Mouse (Mus musculus) neural tube, embryonic 15.5 days (tissue): ENCODE results near the gene Gm266. TPM values are rescaled to one million over a fixed set of nuclear protein-coding genes. Genes with fewer than 3 reads are reported as not detected.

Experiments used
- ATAC-seq: fragments of 200-750 bp; cut with Nextera tagmentation; 2 replicates; pipeline ENCODE4 v1.8.0; 2017; ENCODE audit warnings: mild to moderate bottlenecking, moderate TSS enrichment, moderate library complexity; ENCODE audit not compliant: low FRiP score
- H3K27ac ChIP-seq: fragments of 300-500 bp; sonication (generic); replicated peaks from 2 replicates; pipeline ENCODE4 v1.5.1; 2015; ENCODE audit warnings: mild to moderate bottlenecking, inconsistent platforms
- H3K27me3 ChIP-seq: fragments of 300-500 bp; sonication (generic); replicated peaks from 2 replicates; pipeline ENCODE4 v1.6.1; 2015; ENCODE audit warnings: inconsistent platforms
- H3K36me3 ChIP-seq: fragments of 300-500 bp; sonication (generic); 2 replicates; pipeline ENCODE4 v1.6.1; 2015; ENCODE audit warnings: inconsistent platforms
- H3K4me1 ChIP-seq: fragments of 300-500 bp; sonication (generic); 2 replicates; pipeline ENCODE4 v1.6.1; 2015; ENCODE audit warnings: inconsistent platforms
- H3K4me2 ChIP-seq: fragments of 300-500 bp; sonication (generic); 2 replicates; pipeline ENCODE4 v1.6.1; 2015; ENCODE audit warnings: inconsistent platforms, mild to moderate bottlenecking, moderate library complexity
- H3K4me3 ChIP-seq: fragments of 300-500 bp; sonication (generic); replicated peaks from 2 replicates; pipeline ENCODE4 v1.5.1; 2015; ENCODE audit warnings: mild to moderate bottlenecking, inconsistent platforms
- H3K9ac ChIP-seq: fragments of 300-500 bp; sonication (generic); replicated peaks from 2 replicates; pipeline ENCODE4 v1.6.1; 2015; ENCODE audit warnings: mild to moderate bottlenecking, inconsistent platforms
- H3K9me3 ChIP-seq: fragments of 300-500 bp; sonication (generic); replicated peaks from 2 replicates; pipeline ENCODE4 v1.6.1; 2016; ENCODE audit warnings: inconsistent platforms
- WGBS: fragments of 180-500 bp; shearing (Covaris S2); methylation state at CpG from one replicate; pipeline ENCODE4 v1.1.7; 2015; ENCODE audit warnings: mixed read lengths; 5-methylcytosine and 5-hydroxymethylcytosine counted together
- polyA plus RNA-seq: library from polyadenylated mRNA; unstranded; fragments of >200 nt; fragmentation: Nextera tagmentation; extraction: Ambion mirVana; gene quantifications from 2 replicates; pipeline ENCODE4 v1.2.1, GENCODE M21; 2015

Gene Gm266
- polyA plus RNA-seq, 1 experiment from 2014 or later: 2.9 TPM

DNA sequence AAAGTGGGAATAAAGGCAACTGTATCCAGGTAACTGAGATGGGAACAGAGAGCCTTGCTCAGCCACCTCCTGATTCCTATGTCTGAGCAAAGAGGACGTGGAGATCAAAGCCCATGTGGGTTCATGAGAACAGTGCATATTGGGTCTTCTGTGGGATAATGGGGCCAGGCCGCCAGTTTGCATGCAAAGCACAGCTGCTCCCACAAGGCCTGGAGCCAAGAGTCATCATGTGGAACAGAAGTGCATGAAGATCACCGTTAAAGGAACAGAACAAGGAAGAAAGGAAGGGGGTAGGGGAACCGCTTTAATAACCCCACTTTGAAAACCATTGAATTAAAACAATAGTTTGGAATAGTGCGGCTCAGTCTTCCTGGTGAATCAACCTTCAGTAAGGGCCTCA, 12.7 kb downstream of the Gm266 start:
- Histone ChIP-seq H3K27ac (no peak overlapping the region), H3K4me1 (peaks cover 20% of the 10 kb centered on the region; the same call in 1 of the 2 replicates), H3K4me3 (no peak overlapping the region), H3K36me3 (no peaks in the 10 kb centered on the region), H3K4me2 (no peak overlapping the region), H3K27me3 (peaks cover 4% of the 10 kb centered on the region; the same call in 1 of the 2 replicates), H3K9me3 (no peaks in the 10 kb centered on the region), H3K9ac (no peak overlapping the region)
- WGBS: 36% methylated on average over 5 of the region's 5 CpGs
- no peak for ATAC-seq

DNA sequence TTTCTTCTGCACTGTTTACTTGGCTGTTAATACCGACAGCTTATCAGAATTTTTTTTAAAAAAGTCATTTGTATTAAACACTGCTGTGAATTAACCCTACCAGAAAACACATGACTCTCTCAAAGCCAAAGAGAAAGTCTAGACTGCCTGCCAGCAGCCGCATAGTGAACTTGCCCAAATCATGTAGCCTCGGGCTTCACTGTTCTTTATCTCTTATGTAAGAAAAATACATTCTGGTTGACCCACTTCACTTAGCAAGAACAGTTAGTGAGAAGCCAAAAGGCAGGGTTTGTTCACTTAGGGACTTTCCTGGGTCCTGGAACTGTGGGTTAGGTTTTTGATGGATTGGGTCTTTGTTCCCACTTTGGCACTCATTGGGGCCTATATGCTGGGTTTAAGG, 13.9 kb downstream of the Gm266 start:
- H3K27me3 ChIP-seq: peaks cover 4% of the 10 kb centered on the region; the same call in 1 of the 2 replicates
- H3K4me2 ChIP-seq: no peak overlapping the region
- H3K27ac ChIP-seq: no peak overlapping the region
- H3K9ac ChIP-seq: no peak overlapping the region
- H3K4me1 ChIP-seq: peaks cover 20% of the 10 kb centered on the region; the same call in 1 of the 2 replicates
- WGBS: 92% methylated on average over 3 of the region's 3 CpGs
- no peak for ATAC-seq
- H3K4me3 ChIP-seq: no peak overlapping the region
- no peaks in the 10 kb centered on the region for H3K9me3 ChIP-seq
- H3K36me3 ChIP-seq: no peaks in the 10 kb centered on the region

DNA sequence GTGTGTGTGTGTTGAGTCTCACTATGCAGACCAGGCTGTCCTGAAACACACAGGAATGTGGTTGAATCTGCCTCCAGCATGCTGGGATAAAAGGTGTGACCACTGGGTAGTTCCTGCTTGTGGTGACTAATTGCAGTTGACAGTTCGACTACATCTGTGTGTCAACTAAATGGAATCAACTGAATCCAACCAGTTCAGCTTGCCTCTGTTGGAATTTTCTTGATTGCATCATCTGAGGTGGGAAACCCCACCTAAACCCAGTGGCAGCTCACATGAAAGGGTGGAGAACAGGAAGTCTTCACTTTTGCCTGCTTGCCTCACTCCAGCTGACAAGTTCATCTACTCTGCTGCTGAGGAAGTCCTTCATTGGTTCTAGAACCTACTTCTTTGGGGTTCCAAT, 14.5 kb downstream of the Gm266 start:
- Histone ChIP-seq H3K4me2 (no peak overlapping the region), H3K27me3 (peaks cover 4% of the 10 kb centered on the region; the same call in 1 of the 2 replicates), H3K4me3 (no peak overlapping the region), H3K9ac (no peak overlapping the region), H3K36me3 (no peaks in the 10 kb centered on the region), H3K9me3 (no peaks in the 10 kb centered on the region), H3K4me1 (peaks cover 20% of the 10 kb centered on the region; the same call in 1 of the 2 replicates), H3K27ac (no peak overlapping the region)
- 81% methylated on average over 1 of the region's 1 CpGs for WGBS
- ATAC-seq: no peak

DNA sequence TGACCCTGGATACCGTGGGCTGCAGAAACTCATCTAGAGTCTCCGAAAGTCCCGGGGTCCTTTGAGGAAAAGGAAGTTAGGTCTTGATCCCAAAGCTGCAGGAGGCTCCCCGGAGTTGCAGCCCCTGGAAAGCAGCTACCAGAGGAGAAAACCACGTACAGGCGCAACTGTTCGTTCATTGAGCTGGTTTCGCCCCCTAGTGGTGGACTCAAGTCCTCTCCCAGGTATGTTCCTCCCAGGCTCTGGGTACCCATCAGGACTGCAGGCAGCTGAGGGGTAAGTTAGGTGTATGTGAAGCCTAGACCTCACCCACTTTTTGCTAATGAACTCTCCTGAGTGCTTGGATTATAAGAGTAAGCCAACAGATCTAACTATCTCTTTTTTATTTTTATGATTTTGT, 16.1 kb downstream of the Gm266 start:
- no peak overlapping the region for H3K9ac ChIP-seq
- no peak overlapping the region for H3K27ac ChIP-seq
- no peaks in the 10 kb centered on the region for H3K36me3 ChIP-seq
- H3K9me3 ChIP-seq: no peaks in the 10 kb centered on the region
- no peak for ATAC-seq
- H3K27me3 ChIP-seq: peaks cover 4% of the 10 kb centered on the region
- H3K4me2 ChIP-seq: no peak overlapping the region
- no peak overlapping the region for H3K4me3 ChIP-seq
- 0 out of 2 replicates have a peak, but pooled peaks cover 12% of the 10 kb centered on the region for H3K4me1 ChIP-seq
- WGBS: 14% methylated on average over 8 of the region's 8 CpGs

DNA sequence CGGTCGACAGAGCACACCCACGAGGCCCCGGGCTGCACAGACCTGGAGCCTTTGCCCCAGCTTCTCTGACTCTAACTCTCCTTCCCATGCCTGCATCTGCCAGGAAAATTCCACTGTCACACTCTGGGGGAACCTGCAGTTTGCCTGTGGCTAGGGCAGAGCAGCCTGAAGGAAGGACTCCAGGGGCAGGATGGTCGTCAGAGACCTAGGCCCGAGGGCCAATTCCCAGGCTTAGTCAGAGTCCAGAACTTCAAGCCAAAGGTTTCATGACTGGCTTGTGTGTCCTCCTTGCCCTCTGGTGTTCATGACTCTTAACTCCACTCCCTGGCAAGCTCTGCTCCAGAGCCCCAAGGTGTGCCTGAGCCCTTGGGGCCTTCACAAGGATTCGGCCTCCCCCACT, 17.4 kb downstream of the Gm266 start:
- 0 out of 2 replicates have a peak, but pooled peaks cover 11% of the 10 kb centered on the region for H3K4me1 ChIP-seq
- no peak overlapping the region for H3K9ac ChIP-seq
- ATAC-seq: no peak
- H3K4me2 ChIP-seq: no peak overlapping the region
- no peaks in the 10 kb centered on the region for H3K9me3 ChIP-seq
- no peak overlapping the region for H3K4me3 ChIP-seq
- no peaks in the 10 kb centered on the region for H3K36me3 ChIP-seq
- peaks cover 4% of the 10 kb centered on the region for H3K27me3 ChIP-seq
- WGBS: 53% methylated on average over 7 of the region's 7 CpGs
- no peak overlapping the region for H3K27ac ChIP-seq

GRCm38 (mm10) chr12:111466369-111466768, 19.3 kb downstream of the Gm266 start:
- Histone ChIP-seq H3K27me3 (peaks cover 4% of the 10 kb centered on the region), H3K4me1 (0 out of 2 replicates have a peak, but pooled peaks cover 4% of the 10 kb centered on the region), H3K27ac (no peak overlapping the region), H3K4me2 (no peak overlapping the region), H3K36me3 (no peaks in the 10 kb centered on the region), H3K9me3 (no peaks in the 10 kb centered on the region), H3K9ac (no peak overlapping the region), H3K4me3 (no peak overlapping the region)
- ATAC-seq: no peak
- WGBS: 97% methylated on average over 3 of the region's 3 CpGs

- Histone ChIP-seq H3K36me3 (no peaks in the 10 kb centered on the region), H3K4me1 (no peaks in the 10 kb centered on the region), H3K4me3 (no peak overlapping the region), H3K9ac (no peak overlapping the region), H3K9me3 (no peaks in the 10 kb centered on the region), H3K27ac (no peak overlapping the region), H3K27me3 (peaks cover 11% of the 10 kb centered on the region), H3K4me2 (no peak overlapping the region)
- ATAC-seq: no peak
- 88% methylated on average over 7 of the region's 7 CpGs for WGBS
Measured at GRCm38 (mm10) chr12:111463570-111463969, 22.1 kb downstream of the Gm266 start.

GRCm38 (mm10) chr12:111457742-111458141, 27.9 kb downstream of the Gm266 start:
- ATAC-seq: no peak
- no peak overlapping the region for H3K4me2 ChIP-seq
- no peak overlapping the region for H3K4me3 ChIP-seq
- H3K27ac ChIP-seq: no peak overlapping the region
- H3K4me1 ChIP-seq: no peaks in the 10 kb centered on the region
- H3K27me3 ChIP-seq: peaks cover 43% of the 10 kb centered on the region
- H3K36me3 ChIP-seq: no peaks in the 10 kb centered on the region
- no peak overlapping the region for H3K9ac ChIP-seq
- H3K9me3 ChIP-seq: no peaks in the 10 kb centered on the region
- 80% methylated on average over 1 of the region's 1 CpGs for WGBS

- Histone ChIP-seq H3K4me3 (no peak overlapping the region), H3K4me2 (no peak overlapping the region), H3K27me3 (peaks cover 59% of the 10 kb centered on the region), H3K4me1 (no peaks in the 10 kb centered on the region), H3K9me3 (no peaks in the 10 kb centered on the region), H3K9ac (no peak overlapping the region), H3K36me3 (no peaks in the 10 kb centered on the region), H3K27ac (no peak overlapping the region)
- ATAC-seq: no peak
- WGBS: 71% methylated on average over 8 of the region's 8 CpGs
Measured at GRCm38 (mm10) chr12:111455860-111456259, 29.8 kb downstream of the Gm266 start.

GRCm38 (mm10) chr12:111455311-111455846, 30.2 kb downstream of the Gm266 start:
- H3K9me3 ChIP-seq: no peaks in the 10 kb centered on the region
- H3K4me3 ChIP-seq: no peak overlapping the region
- H3K36me3 ChIP-seq: no peaks in the 10 kb centered on the region
- H3K9ac ChIP-seq: no peak overlapping the region
- no peak overlapping the region for H3K27ac ChIP-seq
- no peak overlapping the region for H3K4me2 ChIP-seq
- peaks cover 62% of the 10 kb centered on the region for H3K27me3 ChIP-seq
- ATAC-seq: no peak
- H3K4me1 ChIP-seq: no peaks in the 10 kb centered on the region
- 75% methylated on average over 12 of the region's 12 CpGs for WGBS

DNA sequence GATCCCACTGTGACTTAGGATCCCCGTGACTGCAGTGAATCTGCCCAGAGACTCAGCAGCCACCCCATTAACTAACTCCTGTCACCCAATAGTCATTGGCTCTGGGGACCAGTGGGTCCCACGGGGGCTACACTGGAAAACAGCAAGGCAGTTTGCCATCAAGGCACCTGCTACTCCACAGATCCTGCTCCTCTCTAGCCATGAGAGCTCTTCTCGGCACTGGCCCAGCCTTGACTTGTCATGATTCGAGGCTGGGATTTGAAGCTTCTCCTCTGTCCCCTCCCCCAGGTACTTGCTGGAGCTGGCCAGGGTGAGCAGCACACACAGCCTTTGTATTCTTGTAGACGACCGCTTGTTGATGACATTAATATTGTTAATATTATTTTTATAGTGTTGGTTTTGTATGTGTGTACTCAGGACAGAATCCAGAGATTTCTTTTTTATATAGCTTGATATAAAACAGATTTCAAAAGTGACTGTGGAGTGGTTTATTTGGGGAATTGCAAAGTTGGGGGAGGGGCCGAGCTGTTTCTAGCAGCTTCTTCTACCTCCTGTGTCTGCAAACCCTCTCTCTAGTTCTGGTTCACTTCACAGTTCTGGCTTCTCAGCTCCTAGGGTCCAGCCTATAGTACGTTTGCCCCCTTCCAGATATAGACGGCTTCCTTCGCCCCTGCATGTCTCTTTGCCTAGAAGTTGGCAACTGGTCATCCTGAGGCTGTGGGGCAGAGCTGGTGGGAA, 30.9 kb downstream of the Gm266 start:
- Histone ChIP-seq H3K27ac (no peak overlapping the region), H3K4me3 (no peak overlapping the region), H3K27me3 (peaks cover 63% of the 10 kb centered on the region), H3K36me3 (no peaks in the 10 kb centered on the region), H3K4me2 (no peak overlapping the region), H3K9ac (no peak overlapping the region), H3K4me1 (no peaks in the 10 kb centered on the region), H3K9me3 (no peaks in the 10 kb centered on the region)
- 68% methylated on average over 10 of the region's 10 CpGs for WGBS
- ATAC-seq: no peak

DNA sequence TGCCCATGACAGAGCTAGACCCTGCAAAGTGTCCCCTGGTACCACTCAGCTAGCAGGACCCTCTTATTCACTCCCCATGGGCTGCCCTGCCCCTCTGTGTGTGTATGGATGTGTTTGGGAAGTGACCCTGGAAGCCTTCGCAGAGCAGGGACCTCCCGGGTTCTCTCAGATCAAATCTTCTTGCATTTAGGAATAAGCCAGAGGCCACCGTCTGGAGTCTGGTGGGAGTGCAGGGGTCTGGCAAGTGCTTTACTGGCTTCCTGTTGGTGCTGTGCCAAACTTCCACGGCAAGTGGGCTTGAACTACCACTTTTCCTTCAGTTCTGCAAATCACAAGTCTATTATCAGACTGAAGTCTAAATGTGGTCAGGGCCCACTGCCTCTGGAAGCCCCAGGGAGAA, 31.6 kb downstream of the Gm266 start:
- Histone ChIP-seq H3K36me3 (no peaks in the 10 kb centered on the region), H3K4me3 (no peak overlapping the region), H3K9me3 (no peaks in the 10 kb centered on the region), H3K4me2 (no peak overlapping the region), H3K9ac (no peak overlapping the region), H3K4me1 (no peaks in the 10 kb centered on the region), H3K27ac (no peak overlapping the region), H3K27me3 (peaks cover 69% of the 10 kb centered on the region)
- no peak for ATAC-seq
- WGBS: 35% methylated on average over 4 of the region's 4 CpGs
